Mouse (Mus musculus) mature B cell (primary cell): ENCODE data around the gene Tmem266.

Experiments
- in situ Hi-C: fragments of 300-500 bp; cut with MboI; formaldehyde crosslinking; loops from 2 replicates; pipeline ENCODE4 v1.14.3; 2019

Gene Tmem266

DNA sequence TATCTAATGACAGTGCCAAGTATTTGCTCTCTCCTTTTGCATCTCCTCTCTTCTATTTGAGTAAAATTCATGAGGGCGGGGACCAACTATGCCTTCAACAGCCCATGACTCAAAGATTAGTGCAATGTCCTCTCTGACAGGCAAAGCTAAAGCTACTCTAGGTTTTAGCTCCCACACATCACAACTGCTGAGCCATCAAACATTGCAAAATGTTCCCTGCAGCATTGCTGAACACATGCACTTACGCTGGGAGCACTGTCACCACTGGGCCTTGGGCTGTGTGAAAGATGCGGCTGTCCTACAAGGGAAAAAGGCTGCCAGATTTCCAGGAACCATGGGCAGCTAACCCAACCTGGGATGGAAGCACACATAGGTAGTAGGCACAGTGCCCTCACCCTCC is 124.7 kb downstream of the Tmem266 start:
- in situ Hi-C loops: no loop called here

DNA sequence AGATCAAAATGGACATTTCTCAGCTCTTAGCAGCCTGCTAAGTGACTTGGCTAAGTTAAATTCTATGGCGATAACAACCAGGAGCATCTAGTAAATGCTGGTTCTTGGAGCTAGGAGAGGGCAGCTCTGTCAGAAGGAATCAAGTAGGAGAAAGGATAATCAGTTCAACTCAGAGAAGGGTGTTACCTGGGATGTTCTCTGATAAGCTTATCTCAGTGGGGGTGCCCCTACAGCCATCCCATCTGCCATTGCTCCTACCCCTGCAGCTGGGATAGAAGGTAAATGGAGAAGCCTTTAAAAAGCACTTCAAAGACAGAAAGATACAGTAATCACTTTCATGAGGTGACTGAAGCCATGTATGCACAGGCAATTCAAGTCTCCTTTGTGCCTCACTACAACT is 126.2 kb downstream of the Tmem266 start:
- in situ Hi-C loops: no loop called here

DNA sequence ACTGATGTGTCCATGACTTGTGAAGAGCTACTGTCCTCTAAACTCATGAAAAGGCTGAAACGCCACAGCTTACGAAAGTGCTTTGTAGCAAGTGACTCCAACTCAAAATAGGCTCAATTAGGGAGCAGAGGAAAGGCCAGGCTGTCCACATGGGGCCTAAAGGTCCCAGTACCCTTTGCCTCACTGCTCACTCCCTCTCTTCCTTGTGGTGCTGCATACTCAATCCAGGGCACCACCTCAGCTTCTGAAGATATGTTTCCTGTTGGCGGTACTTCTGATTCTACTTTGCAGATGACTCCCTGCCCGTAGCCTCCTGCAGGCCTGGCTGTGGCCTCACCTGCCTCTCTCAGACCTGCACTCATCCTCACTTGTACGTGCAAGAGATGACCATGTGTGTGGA is 126.7 kb downstream of the Tmem266 start:
- in situ Hi-C loops: no loop called here

DNA sequence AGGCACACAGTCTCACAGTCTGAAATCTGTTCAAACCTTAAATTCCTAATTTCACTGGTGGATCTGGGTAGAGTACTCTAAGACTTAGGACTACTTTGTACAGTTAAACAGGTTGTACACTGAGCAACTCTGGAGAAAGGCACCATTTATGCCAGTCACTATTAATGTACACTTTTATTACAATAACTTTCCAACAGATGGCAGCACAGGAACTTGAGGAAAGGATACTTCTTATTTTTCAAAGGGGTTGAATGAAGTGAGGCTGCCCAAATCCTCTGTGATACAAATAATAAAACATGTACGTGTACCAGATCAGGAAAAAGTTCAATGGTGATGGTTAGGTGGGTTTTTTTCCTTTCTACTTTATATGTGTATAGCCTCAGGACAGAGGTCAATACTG is 141.7 kb downstream of the Tmem266 start:
- in situ Hi-C loops: no loop called here

- in situ Hi-C loops: no loop called here
Measured at GRCm38 (mm10) chr9:55476084-55476483, 149.4 kb downstream of the Tmem266 start.

GRCm38 (mm10) chr9:55478699-55479098 is 152.0 kb downstream of the Tmem266 start:
- in situ Hi-C loops: no loop called here

DNA sequence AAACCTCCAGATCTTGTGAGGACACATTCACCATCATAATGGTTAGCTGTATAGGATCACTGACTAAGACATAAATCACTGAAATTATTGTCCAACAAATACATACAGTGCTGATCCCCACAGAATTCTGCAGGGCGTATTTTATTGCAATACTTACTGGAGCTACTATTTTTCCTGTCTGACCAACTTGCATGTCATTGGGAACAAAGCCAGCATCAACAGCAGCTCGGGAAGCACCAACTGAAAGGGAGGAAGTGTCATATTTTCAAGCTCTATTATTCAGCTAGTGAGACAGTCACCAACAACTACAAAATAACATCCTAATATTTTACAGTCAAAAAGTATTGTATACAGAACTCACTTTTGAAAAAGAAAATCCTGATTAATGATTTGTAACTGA is 155.4 kb downstream of the Tmem266 start:
- in situ Hi-C loops: no loop called here
